Mouse (Mus musculus): ENCODE results near the gene Pcgf5.

Pcgf5 gene

DNA sequence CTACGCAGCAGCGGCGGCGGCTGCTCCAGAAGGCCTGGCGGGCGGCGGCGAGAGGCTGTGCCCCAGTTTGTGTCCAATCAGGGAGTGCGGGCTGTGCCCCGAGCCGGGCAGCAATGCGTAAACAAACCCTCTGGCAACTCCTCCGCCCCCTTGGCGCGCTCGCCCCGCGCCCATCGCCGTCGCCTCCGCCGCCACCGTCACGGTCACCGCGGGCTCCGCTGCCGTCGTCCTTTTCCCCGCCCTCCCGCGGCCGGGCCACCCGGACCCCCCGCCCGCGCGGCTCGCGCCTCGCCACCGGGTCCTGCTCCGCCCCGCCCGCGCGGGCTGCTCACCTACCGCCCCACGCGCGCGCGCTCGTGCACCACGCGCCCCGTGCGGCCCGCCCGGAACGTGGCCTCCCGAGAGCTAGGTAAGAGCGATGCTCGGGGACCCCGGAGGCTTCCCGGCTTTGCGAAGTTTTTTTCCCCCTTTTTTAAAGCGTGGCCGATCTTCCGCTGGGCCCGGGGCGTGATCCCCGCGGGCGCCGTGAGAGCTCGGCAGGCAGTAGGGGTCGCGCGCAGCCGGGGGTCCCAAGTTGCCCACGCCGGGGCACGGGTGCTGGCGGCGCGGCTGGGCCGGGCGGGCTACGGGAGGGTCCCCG, at the start of gene Pcgf5:
Pcgf5 (plus strand) TSS at position 149 of the 640 bp plus-strand sequence.
- DNase-seq: peak; percentile 71

DNA sequence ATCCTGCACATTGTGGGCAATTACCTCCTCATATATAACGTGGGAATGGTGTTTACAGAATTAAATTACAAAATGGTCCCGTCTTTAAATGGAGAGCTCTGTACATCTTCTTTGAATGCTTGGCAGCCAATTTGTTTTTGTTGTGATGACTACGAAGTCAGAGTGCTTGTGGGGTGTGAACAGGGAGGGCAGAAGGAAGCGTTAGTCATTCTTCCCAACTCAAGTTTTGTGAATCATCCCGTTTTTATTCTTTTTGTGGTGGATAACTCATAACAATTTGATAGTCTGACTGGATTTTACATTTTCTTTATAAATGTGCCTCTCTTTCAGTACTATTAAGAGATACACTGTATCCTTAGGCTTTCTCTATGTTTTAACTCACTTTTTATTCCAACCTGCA, 42.6 kb upstream of the Pcgf5 start:
- no peak for DNase-seq

DNA sequence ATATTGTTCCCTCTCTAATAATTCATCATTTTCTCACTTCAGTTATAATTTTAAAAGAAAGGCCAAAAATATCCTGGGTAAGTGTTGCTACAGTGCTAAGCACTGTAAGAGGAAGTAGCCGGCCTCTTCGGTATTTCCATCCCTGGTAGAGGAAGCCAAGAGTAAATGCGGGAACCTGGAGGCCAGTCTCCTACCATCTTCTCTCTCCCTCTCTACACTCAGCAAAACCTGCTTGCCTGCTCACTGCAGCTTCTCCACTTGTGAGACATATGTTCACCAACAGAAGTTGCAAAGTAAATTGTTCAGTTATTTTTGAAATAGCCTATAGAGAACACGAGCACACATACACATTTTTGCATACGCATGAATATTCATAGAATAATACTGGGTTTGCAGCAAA, 34.1 kb upstream of the Pcgf5 start:
- no peak for DNase-seq

DNA sequence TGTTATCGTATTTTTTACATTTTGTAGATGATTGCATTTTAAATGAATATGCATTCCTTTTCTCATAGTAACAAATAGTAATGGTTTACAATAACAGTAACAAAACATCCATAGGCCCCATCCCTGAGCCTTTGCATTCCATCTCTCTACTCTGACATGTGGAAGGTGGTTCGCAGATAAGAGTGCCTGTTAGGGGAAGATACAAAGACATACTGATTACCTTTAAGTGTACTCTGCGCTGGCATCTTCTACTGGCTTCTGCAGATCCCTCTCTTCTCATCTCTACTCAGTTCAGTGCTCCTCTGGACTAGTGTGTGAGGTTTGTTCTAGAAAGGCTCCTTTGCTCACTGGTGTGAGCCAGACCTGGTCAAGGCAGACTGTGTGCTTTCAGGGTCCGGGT, 28.4 kb upstream of the Pcgf5 start:
- no peak for DNase-seq

DNA sequence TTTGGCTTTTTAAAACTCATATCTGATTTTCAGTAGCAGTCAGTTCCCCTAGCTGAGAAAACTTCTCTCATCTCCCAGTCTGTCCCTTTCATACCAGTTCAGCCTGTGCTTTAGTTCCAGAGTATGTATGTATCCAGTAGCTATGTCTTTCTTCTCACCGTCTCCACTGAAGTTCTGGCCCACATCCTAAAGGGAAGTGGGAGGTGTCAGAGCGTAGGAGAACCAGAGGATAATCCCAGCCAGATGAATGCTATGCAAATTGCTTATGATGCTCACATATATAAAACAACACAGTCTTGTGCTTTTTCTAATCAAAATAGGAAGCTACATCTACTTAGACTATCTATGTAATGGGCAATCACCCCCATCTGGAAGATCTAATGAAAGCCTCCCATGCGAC, 27.0 kb upstream of the Pcgf5 start:
- no peak for DNase-seq

DNA sequence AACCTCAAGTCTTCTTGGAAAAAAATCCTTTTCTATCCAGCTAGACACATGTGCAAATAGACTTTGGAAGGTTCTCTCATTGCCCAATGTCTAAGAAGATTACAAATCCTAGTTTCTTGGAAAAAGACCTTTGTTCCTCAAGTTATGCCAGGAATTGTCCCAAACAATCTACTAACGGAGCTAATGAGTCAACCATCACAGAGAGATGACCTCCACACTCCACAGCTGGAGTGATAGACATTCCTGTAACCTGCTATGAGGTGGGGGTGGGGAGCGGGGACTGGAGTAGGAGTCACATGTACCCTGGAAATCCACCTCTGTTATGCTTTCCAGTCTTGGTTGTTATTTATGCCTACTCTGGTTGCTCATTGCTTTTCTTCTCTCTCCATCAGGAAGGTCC, 24.8 kb upstream of the Pcgf5 start:
- no peak for DNase-seq

DNA sequence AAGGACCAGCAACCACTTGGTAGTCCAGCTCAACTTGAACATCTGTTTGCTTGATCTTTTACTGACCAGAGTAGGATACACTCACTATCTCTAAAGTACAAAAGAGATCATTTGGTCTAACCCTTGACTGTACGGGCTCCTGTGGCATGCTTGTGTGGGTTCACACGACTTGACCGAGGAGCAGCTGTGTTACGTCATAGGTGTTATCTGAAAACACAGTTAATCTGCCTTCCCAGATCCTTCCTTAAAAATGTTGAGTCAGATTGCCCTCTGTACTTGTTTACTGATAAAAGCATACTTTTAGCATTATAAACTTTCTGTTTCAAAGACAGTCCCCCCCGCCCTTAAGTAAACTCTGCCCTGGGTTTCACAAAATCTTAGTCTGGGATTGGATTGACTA, 19.4 kb upstream of the Pcgf5 start:
- DNase-seq: no peak

DNA sequence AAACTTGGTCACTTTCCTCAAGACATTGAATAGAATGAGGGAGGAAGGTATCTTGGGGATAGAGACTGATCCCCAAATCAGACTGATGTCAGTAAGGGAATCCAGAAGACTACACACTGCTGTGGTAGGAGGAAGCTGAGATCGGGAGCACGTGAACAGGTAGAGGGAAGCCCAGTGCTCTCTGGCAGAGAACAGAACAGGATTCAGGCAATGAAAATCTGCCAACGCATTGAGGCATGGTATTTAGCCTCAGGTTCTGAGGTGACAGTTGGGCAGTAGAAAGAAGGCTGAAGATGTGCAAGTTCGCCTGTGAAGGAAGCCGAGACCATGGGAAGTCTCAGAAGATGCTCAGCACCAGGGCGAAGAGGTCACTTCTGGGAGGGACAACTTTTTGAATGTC, 733 bp upstream of the Pcgf5 start:
- no peak for DNase-seq

DNA sequence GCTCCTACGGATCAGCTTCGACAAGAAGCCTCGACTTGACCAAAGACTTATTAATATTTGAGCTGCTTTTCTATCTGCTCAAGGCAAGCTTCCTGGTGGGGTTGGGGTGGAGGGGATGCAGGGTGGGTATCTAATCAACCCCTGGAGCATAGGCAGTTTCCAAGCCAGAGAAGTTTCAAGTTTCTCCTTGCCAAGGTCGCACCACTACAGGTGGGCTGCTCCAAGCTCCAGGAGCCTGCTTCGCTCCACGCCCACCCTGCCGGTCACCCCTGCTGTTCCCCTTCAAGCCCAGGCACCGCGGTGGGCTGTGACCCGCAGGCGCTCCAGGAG, 313 bp upstream of the Pcgf5 start:
- no peak for DNase-seq

DNA sequence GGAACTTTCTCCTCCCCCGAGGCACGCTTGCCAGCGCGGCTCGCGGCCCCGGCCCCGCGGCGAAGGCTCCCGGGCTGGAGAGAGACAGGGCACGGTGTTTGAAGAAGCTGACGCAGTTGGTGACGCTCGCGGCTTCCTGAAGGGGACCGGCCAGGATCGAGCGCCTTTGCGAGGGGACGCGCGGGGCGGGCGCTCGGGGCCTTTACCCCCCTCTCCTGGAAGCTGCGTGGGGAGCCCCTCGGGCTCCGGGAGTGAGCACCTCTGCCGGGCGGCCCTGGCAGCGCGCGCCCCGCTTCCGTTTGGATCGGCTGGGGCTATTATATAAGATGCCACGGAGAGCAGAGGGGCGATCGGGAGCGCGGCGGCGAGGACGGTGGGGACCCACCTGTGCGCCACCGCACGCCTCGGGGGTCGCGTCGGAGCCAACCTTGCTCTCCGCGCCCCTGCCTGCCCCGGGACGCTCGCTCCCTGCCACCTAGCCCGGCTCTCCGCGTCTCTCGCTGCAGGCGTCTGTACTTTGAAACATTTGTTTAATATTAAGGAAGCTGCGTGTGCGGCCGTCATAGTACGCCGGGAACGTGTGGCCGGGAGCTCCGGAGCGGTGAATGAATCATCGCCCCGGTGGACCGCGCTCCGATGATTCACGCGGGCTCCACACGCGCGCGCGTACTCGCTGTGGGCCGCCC, 835 bp downstream of the Pcgf5 start:
- peak; percentile 56 for DNase-seq

DNA sequence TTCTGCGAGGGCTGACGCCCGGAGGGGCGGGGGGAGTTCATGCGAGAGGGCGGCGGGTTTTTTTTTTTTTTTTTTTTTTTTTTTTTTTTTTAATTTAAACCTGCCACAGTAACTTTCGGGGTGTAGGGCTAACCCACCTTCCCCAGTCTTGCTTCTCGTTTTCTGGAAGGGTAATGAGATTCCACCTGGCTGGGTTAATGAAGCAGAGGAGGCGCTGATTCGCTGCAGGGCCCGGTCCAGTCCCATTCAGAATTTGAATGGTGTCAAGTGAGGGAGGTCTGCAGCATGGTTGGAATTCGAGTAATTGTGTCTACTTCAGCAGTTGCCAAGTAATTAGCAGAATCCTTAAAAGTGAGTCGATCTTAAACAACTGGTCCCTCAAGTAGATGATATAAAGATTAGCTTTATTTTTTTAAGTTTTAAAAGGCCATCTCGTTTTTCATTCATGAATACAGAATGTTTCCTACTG, 1.4 kb downstream of the Pcgf5 start:
- no peak for DNase-seq

DNA sequence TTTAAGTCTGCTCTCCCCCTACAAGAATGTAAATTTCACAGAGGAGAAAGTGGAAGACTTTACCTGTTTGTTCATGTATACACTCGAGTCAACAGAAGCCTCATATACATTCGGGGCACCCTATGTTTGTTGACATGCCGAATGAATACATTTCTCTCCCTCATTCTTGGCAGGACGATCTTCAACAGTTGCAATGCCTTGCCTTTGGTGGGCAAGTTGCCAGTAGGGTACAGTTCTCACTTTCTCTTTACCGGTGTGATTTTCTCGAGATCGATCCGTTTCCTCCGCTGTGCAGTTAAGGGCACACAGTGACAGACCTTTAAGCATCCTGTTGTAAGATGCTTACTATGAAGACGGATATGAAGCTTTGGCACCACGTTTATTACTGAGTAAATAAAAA, 2.1 kb downstream of the Pcgf5 start:
- DNase-seq: no peak

DNA sequence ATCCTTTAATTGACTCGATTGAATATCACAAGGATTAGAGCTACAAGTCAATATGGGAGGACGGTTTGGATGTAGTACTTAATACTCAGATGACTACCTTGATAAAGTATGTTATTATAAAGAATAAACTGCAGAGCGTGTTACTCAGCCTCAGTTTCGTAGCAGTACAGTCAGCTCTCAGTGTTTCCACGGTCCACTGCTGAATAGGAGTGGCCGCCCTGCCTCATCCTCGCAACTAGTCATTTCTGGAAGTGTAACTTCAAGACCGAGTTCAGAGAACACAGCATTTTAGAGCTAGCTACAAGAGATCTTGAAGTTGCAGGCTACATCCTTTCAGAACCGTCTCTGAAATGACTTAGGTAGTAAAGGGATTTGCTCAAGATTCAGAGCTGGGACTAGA, 2.8 kb downstream of the Pcgf5 start:
- no peak for DNase-seq

DNA sequence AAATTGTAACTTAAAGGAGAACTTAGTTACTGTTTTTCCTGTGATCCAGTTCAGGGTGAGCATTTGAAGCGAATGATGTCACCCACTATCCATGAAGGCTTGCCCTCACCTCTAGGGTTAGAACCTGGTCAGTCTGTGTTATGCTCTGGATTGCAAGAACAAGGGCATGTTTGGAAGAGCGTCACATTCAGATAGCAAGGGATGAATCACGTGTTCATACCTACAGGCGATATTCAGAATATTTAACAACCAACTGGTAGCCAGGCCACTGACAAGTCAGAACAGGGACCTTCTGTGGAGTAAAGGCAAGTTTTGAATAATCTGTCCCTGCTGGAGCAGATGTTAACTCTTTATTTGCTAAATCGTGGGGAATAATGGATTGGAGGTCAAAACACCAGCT, 14.4 kb downstream of the Pcgf5 start:
- DNase-seq: no peak

DNA sequence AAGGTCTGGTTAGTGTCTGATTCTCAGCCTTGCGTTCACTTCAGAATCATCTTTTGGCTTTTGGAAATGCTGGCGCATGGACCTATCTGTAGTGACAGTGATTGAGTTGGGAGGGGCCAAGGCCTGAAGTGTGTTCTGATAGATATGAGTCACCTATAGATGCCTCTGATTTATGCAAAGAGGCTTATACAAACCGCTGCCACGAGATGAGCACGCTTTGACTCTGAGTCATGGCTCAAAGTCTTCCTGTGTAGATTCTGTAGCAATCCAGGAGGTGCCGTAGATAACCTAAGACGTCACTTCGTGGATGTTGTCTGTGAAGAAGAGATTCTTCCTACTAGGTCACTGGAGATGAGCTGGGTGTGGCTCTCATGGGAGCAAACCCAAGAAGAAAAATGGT, 16.6 kb downstream of the Pcgf5 start:
- DNase-seq: no peak

DNA sequence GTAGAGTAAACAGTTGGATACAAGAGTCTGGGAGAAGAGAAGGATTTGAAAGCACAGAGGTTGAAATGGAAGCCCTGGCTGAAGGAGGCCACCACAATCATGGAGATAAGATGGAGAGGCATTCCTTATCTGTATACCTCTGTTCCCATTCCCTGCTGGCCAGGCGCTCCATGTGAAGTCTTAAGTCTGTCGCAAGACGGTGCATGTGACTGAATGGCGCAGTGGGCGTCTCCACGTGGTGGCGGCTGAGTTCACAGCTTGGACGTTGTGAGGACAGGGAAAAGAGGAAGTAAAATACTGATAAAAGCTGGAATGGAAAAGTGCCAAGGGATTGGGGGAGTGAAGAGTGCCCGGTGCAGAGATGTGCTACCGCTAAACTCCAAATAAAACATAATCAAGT, 23.4 kb downstream of the Pcgf5 start:
- no peak for DNase-seq

DNA sequence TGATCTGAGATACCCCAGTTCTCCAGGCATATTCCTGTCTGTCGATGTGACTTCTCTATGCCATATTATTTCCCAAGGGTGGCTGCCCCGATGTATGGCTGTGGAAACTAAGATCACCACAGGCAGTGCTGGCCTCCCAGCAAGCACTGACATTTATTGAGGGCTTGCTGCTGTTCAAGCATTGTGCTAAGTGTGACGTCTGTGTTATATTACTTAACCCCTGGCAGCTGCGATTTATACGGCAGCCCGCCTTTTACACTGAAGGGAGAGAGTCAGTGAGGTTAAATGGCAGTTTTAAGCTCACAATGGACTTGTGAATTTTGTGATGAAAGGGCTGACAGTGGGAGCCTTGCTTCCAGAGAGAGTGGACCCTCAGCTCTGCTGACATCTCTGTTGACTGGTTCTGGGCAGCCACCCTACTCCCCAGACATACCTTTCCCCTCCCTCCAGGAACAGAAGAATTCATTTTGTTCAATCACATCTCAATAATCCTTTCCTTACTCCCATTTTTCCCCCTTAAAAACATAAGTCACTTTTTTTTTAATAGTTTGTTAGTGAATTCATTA, 25.0 kb downstream of the Pcgf5 start:
- no peak for DNase-seq

DNA sequence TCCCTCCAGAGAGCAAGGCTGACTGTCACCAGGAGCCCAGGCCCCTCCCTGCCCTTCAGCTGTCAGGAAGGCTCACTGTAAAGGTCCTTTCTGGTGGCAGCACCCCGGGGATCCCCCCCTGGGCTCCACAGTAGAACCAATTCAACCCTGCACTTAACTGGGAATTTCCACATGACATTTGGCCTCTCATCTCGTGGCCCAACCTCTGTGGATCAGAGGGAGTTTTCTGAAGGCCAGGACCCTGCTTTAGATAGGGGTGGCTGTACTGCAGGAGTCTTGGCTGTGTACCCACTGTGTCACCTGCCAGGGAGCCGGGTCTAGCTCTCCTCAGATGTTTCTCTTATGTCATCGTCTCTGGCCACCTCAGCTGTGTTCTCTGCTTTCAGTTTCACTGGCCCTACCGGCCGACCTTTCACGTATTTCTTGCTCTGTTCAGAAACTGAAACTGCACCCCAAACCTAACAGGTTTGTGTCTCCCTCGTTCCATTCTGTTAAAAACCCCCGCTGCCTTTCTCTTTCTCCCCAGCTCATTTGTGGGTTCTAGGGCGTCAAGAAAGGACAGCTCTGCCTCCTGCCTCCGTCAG, 27.2 kb downstream of the Pcgf5 start:
- no peak for DNase-seq

DNA sequence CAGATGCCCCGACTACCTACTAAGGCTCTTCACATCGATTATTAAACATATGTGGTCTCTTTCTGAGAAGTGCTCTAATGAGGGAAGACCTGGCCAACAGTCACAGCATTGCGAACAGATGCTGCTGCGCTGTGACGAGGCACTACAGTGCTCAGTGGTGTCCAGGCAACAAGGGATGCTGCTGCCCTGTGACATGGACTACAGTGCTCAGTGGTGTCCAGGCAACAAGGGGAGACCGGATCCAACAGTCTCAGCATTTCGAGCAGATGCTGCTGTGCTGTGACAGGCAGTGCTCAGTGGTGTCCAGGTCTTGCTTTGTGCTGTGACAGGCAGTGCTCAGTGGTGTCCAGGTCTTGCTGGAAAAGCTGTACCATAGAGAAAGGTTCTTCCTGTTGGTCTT, 29.6 kb downstream of the Pcgf5 start:
- no peak for DNase-seq

DNA sequence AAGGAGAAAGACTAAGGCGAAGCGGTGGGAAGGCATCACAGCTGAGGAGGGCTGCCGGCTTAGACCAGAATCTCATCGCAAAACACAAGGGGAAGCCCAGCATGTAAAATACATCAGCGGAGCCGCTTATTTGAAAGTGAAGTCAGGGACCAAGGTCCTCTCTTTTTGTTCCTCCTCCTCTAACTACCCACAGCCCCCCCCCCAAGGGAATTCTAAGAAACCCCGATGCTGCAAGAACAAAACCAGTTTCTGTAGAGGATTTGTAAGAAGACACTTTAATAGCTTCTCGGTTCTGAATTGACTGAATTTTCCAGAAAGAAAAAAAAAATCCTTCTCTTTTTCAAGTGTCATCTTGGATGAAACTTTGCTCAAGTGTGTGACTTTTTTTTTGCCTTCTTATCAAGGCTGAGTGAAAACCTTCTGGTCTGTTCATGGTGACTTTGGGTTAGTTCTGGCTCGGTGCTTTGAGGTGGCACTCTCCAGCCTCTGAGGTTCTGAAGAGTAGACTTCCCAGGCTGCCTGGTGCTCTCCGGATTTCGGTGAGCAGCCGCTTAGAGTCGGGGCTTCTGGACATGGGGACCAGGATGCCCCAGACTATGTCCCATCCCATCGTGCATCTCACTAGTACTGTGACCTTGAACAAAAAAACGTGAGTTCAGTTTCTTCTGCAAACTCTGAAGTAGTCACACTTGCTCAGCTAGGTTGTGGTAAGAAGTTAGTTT, 30.6 kb downstream of the Pcgf5 start:
- no peak for DNase-seq

DNA sequence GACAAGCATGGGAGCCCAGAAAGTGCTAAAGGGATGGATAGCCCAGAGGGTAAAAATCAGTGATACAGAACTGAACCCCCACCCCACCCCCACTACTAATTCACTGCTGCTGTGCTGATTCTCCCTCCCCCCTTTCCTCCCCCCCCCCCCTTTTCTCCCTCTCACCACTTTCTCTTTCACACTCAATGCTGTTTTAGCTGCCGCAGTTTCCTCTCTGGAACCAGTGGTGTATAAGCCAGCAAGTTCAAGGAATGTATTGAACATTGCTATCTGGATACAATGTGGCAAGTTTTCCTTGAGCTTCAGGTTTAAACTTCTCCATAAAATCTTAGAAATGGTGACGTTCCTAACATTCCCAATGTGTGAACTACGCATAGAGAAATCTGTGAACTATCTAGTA, 34.8 kb downstream of the Pcgf5 start:
- no peak for DNase-seq

DNA sequence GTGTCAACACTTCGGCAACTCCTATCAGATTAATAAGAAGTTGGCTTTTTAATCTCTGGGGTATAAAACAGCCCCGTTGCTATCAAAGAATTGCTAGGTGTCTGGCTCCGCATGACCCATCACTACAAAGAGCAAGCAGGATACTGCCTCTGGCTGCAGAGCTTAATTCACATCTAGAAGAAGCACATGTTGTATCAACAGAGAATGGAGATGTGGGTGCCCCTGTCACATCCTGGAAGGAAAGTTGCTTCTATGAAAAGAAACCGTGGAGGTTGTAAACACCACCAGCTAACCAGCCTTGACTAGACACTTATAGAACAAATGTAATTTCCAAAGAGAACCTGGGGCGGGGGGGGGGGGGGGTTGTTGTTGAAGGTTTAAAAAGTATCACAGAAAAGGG, 35.9 kb downstream of the Pcgf5 start:
- no peak for DNase-seq

DNA sequence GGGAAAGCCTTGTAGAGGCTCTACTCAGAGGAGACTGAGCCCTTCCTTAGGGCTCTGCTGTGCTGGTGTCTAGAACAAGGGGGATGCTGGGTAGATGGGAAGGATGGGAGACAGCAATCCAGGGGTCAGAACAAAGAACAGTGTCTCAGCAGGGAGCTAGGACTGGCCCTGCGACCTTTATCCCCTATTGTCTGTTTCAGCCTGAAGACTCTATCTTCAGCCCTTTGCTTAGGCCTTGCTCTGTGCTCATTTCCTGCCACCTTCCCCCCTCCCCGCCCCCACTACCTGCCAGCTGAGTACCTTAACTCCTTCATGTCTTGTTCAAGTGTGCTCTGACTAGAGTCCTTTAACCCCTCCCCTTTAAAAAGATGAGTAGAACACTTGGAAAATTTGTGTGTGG, 36.3 kb downstream of the Pcgf5 start:
- DNase-seq: no peak

DNA sequence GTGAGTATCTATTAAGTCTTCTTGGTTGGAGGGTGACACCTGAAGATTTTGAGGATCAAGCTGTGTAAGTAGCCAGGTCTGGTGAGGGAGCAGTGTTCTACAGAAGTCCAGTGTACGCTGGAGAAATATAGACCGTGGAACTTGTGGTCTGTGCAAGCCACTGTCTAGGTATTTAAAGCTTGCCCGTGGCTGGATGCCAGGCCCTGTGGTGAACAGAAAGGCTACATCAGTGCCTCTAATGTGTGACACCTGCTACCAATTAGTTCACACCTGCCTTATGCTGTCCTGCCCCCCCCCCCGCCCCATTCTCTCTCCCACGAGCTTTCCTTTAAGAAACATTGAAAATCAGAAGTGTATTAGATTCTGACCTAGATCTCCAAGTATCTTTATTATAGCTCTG, 40.4 kb downstream of the Pcgf5 start:
- DNase-seq: no peak

All from kidney, postnatal 10 days (tissue).